Mouse (Mus musculus) kidney, adult 2 months (tissue): ENCODE results near the gene Perp. TPM values are rescaled to one million over a fixed set of nuclear protein-coding genes. Genes with fewer than 3 reads are reported as not detected.

Experiments used
- DNase-seq: peaks from one replicate; pipeline ENCODE4 v3.0.0; 2021
- H3K27ac ChIP-seq: fragments of 200-500 bp; 2 replicates; pipeline ENCODE4 v1.5.1; 2012; ENCODE audit warnings: low read depth, low read length, control low read depth, inconsistent platforms; ENCODE audit not compliant: insufficient read depth
- H3K27me3 ChIP-seq: fragments of 200-500 bp; replicated peaks from 2 replicates; pipeline ENCODE4 v1.6.1; 2012; ENCODE audit warnings: mild to moderate bottlenecking, moderate library complexity, low read length, inconsistent platforms; ENCODE audit not compliant: control insufficient read depth, insufficient read depth
- H3K36me3 ChIP-seq: fragments of 200-500 bp; 2 replicates; pipeline ENCODE4 v1.6.1; 2012; ENCODE audit warnings: mild to moderate bottlenecking, moderate library complexity, low read length, inconsistent platforms; ENCODE audit not compliant: control insufficient read depth, insufficient read depth
- H3K4me1 ChIP-seq: fragments of 200-500 bp; 2 replicates; pipeline ENCODE4 v1.6.1; 2011; ENCODE audit warnings: low read length; ENCODE audit not compliant: control insufficient read depth, insufficient read depth
- H3K4me3 ChIP-seq: fragments of 200-500 bp; 2 replicates; pipeline ENCODE4 v1.5.1; 2011; ENCODE audit warnings: mild to moderate bottlenecking, low read depth, low read length, control low read depth; ENCODE audit not compliant: insufficient read depth
- CTCF ChIP-seq: fragments of 200-500 bp; conservative IDR thresholded peaks from 2 replicates; pipeline ENCODE4 v1.5.1; 2011; ENCODE audit warnings: low read depth, mild to moderate bottlenecking, control low read depth, low read length, moderate library complexity, mixed read lengths; ENCODE audit not compliant: insufficient read depth, insufficient read length
- POLR2A ChIP-seq: fragments of 200-500 bp; IDR thresholded peaks from one replicate; pipeline ENCODE4 v1.6.1; 2011; ENCODE audit warnings: low read depth, low read length, control low read depth
- WGBS: fragments of 180-500 bp; shearing (Covaris S2); methylation state at CpG from one replicate; pipeline ENCODE4 v1.1.7; 2018; 5-methylcytosine and 5-hydroxymethylcytosine counted together
- polyA plus RNA-seq: library from polyadenylated mRNA; depleted of rRNA; stranded (reverse); fragments of >200 nt; gene quantifications from 2 replicates; pipeline ENCODE4 v1.2.3, GENCODE M21; 2012

Perp gene
- polyA plus RNA-seq, 1 experiment: 56.2 TPM

DNA sequence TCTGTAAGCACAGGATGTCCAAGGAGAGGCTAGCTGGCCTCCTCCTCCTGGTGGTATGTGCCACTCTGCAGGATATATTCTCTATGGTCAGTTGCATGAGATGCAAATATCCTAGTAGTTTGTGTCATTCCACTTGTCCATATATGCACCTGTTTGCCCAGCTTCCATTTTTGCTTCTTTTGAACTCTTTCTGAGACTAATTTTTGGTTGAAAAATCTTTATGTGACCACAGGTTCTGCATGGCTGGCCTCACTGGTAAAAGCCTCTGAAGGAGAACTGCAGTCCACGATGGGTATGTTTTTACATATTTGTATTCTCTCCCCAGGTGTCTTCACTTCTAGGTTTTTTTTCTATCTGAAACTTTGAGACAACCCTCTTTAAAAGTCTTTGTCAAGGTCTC is 37.4 kb downstream of the Perp start:
- WGBS: 70% methylated on average over 1 of the region's 1 CpGs
- H3K4me1 ChIP-seq: no peaks in the 10 kb centered on the region
- no peak for DNase-seq

DNA sequence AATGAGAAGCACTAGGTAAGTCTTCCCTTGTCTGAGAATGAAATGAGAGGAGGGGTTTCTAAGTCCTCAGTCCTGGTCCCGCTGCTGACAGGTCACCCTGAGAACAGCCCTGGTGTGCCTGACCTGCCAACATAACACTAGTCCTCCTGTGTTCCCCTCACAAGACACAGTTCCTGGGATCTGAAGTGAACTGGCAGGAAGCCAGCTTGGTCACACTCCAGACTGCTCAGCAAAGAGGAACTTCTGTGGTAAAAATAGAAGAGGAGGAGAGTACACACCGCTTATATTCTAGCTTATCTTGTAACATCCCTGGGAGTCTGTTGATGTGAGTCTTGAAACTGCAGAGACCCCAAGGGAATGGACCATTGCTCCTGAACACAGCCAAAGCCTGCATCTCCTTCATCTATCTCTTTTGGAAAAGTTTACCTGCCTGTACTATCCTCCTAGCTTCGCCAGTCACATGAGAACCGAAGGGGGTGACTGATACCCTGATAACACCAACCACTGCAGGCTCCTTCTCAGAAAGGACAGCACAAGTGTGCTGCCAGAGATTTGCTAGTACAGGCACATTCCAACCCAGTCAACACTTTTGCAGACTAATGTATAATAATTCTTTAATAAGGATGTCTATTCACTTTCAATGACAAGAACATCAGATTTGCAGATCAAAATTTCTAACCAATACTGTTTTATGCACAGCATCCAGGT is 42.3 kb downstream of the Perp start:
- H3K4me3 ChIP-seq: no peak overlapping the region
- TF ChIP-seq POLR2A: no peak
- TF ChIP-seq CTCF: no peak
- H3K36me3 ChIP-seq: no peaks in the 10 kb centered on the region
- 47% methylated on average over 4 of the region's 4 CpGs for WGBS
- no peaks in the 10 kb centered on the region for H3K4me1 ChIP-seq
- peak; percentile 57 for DNase-seq
- H3K27me3 ChIP-seq: no peaks in the 10 kb centered on the region; the same call in 1 of the 2 replicates
- H3K27ac ChIP-seq: no peak overlapping the region

More for the DNA sequence above, 37.4 kb downstream of the Perp start:
- Histone ChIP-seq H3K27ac (no peak overlapping the region), H3K36me3 (no peaks in the 10 kb centered on the region), H3K27me3 (no peaks in the 10 kb centered on the region), H3K4me3 (no peak overlapping the region)
- no peak for TF ChIP-seq POLR2A
- no peak for TF ChIP-seq CTCF

DNA sequence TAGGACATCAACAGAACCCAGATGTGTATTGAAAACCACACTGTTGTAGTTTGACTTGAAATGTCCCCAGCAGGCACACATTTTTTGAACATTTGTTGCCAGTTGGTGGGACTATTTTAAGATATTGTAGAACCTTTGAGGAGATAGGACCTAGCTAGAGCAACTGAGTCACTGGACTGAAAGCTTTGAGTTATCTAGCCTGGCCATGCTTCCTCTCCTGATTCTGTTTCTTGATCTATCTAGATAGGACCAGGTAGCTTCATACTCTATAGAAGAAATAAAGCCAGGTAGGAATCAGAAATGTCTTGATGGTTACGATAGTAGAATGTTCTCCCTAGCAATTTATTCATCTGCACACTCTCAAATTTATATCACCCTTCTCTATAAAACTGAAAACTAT is 43.9 kb downstream of the Perp start:
- Histone ChIP-seq H3K27me3 (no peaks in the 10 kb centered on the region; the same call in 1 of the 2 replicates), H3K4me1 (no peaks in the 10 kb centered on the region), H3K27ac (no peak overlapping the region), H3K4me3 (no peak overlapping the region), H3K36me3 (no peaks in the 10 kb centered on the region)
- no peak for DNase-seq
- 95% methylated on average over 1 of the region's 1 CpGs for WGBS
- TF ChIP-seq POLR2A (no peak), CTCF (no peak)

DNA sequence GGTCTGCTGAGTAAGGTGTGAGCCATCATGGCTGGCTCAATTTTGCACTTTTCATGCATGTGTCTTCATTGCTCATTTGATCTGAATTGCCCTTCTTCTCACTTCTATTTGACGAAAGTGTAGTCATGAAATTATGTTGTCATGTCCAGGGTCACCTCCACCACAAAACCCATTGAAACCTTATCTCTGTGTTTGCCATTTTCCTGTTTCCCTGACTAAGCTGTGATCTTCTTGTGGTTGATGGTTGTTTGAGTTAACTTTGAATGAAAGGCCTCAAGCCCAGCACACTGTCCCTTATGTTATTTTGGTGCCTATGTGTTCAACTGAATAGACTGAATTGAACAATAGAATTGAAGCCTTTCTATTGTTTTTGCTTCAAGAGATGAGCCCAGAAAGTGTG is 44.4 kb downstream of the Perp start:
- Histone ChIP-seq H3K27me3 (no peaks in the 10 kb centered on the region; the same call in 1 of the 2 replicates), H3K4me3 (no peak overlapping the region), H3K27ac (no peak overlapping the region), H3K36me3 (no peaks in the 10 kb centered on the region), H3K4me1 (no peaks in the 10 kb centered on the region)
- WGBS: 87% methylated on average over 1 of the region's 1 CpGs
- DNase-seq: no peak
- TF ChIP-seq POLR2A: no peak
- TF ChIP-seq CTCF: no peak

DNA sequence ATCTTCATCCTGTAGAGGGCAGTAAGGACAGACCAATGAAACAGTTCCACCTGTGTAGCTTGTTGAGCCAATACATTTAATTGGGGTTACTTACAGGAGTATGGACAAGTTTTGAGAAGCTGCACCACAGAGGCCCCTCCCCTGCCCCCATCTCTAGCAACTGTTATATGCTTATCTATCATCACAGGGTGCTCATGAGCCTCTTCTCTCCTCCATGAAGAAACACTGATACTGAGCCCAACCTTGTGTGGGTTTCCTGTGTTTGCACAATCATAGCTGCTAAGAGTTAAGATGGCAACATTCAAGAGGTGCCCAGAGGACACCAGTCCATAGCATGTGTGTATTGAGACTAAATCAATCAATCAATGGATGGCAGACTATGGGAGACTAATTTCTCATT is 46.3 kb downstream of the Perp start:
- Histone ChIP-seq H3K27me3 (no peaks in the 10 kb centered on the region; the same call in 1 of the 2 replicates), H3K4me1 (no peaks in the 10 kb centered on the region), H3K36me3 (no peaks in the 10 kb centered on the region), H3K4me3 (no peak overlapping the region), H3K27ac (no peak overlapping the region)
- TF ChIP-seq POLR2A (no peak), CTCF (no peak)
- DNase-seq: no peak

DNA sequence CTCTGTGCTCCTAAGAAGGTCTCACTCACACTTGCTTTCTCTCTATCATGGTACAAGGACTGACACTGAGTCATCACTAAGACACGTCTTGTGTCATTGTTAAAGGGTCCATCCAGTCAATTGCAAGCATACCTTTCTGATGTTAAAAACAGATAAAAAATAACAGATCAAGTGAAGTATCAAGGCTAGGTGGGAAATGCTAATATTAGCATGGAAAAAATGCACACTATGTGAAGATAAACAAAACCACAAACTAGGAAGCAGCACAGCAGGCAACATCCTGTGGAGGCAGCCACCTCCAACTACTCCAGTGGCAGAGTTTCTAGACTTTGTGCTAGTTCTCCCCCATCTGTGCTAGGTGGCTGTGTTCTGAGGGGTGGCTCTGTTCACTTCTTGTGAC is 47.3 kb downstream of the Perp start:
- WGBS: 83% methylated on average over 1 of the region's 1 CpGs
- H3K4me3 ChIP-seq: no peak overlapping the region

DNA sequence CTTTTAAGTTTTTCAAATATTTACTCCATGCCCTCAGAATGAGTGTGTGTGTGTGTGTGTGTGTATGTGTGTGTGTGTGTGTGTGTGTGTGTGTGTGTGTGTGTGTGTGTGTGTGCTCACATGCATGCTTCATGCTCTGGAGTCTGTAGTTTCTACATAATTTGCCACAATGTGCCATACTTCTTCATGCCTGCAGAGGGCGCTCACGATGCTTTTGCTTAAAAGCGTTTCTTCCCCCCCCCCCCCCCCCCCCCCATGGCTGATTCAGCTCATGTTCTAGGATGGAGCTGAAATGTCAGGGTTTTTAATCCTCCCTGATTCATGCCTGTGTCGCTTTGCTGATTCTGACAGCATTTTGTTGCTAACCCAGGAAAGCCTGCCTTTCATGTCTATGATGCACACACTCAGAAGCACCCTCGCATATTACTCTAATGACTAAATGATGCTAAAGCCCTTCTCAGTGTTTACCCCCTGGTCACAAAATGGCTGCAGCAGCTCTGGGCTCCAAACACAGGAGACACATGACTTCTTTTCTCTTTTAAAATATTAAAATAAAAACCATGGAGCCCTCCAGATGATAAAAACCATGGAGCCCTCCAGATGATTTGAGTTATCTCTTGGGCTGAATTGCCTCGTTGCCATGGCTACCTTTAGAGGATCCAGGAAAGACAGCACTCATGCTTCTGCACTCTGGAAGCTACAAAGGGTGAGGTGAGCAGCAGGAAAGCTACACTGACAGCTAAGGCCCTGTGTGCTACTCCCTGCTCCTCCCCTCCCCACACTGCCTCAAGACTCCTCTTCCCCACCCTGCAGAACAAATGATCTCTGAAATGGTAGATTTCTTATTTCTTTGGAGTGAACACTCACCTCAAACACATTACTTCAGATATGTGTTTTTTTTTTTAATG is 49.7 kb downstream of the Perp start:
- Histone ChIP-seq H3K4me3 (no peak overlapping the region), H3K36me3 (no peaks in the 10 kb centered on the region), H3K27me3 (no peaks in the 10 kb centered on the region; the same call in 1 of the 2 replicates), H3K27ac (no peak overlapping the region), H3K4me1 (no peaks in the 10 kb centered on the region)
- no peak for DNase-seq
- no peak for TF ChIP-seq POLR2A
- TF ChIP-seq CTCF: 0 out of 2 replicates have a peak, but pooled peaks have one; percentile 16
- WGBS: 44% methylated on average over 6 of the region's 6 CpGs

More for the DNA sequence above, 47.3 kb downstream of the Perp start:
- H3K4me1 ChIP-seq: no peaks in the 10 kb centered on the region
- H3K36me3 ChIP-seq: no peaks in the 10 kb centered on the region
- DNase-seq: no peak
- TF ChIP-seq CTCF (no peak), POLR2A (no peak)
- no peak overlapping the region for H3K27ac ChIP-seq
- no peaks in the 10 kb centered on the region; the same call in 1 of the 2 replicates for H3K27me3 ChIP-seq
